Mouse (Mus musculus): ENCODE measurements at regions not wholly inside any gene's neighbourhood (a gene's known extent, or its start where the extent isn't known, plus 50 kb on each side); places are given as distances from the start of the nearest gene placed in this dataset.

- DNase-seq (ENCODE audit: low read depth, low spot score) = no peak
Measured at GRCm38 (mm10) chr4:152935484-152935883, 457.8 kb upstream of the Kcnab2 start.

- no peak for DNase-seq (ENCODE audit: low read depth, low spot score)
Measured at GRCm38 (mm10) chr4:152928422-152928985, 450.8 kb upstream of the Kcnab2 start.

GRCm38 (mm10) chr4:152920261-152920660 is 442.6 kb upstream of the Kcnab2 start:
- DNase-seq (ENCODE audit: low read depth, low spot score) = no peak

GRCm38 (mm10) chr4:152919851-152920250 is 442.2 kb upstream of the Kcnab2 start:
- no peak for DNase-seq (ENCODE audit: low read depth, low spot score)

GRCm38 (mm10) chr4:152916576-152916975 is 438.9 kb upstream of the Kcnab2 start:
- DNase-seq (ENCODE audit: low read depth, low spot score) = no peak

GRCm38 (mm10) chr4:152913497-152913896 is 435.8 kb upstream of the Kcnab2 start:
- DNase-seq (ENCODE audit: low read depth, low spot score) = no peak

- no peak for DNase-seq (ENCODE audit: low read depth, low spot score)
Measured at GRCm38 (mm10) chr4:152912846-152913245, 435.2 kb upstream of the Kcnab2 start.

GRCm38 (mm10) chr4:152908235-152908634 is 430.6 kb upstream of the Kcnab2 start:
- DNase-seq (ENCODE audit: low read depth, low spot score) = no peak

GRCm38 (mm10) chr4:152902851-152903250 is 425.2 kb upstream of the Kcnab2 start:
- DNase-seq (ENCODE audit: low read depth, low spot score) = no peak

- no peak for DNase-seq (ENCODE audit: low read depth, low spot score)
Measured at GRCm38 (mm10) chr4:152900049-152900448, 422.4 kb upstream of the Kcnab2 start.

- no peak for DNase-seq (ENCODE audit: low read depth, low spot score)
Measured at GRCm38 (mm10) chr4:152895076-152895475, 417.4 kb upstream of the Kcnab2 start.

- DNase-seq (ENCODE audit: low read depth, low spot score) = no peak
Measured at GRCm38 (mm10) chr4:152892997-152893396, 415.3 kb upstream of the Kcnab2 start.

- DNase-seq (ENCODE audit: low read depth, low spot score) = no peak
Measured at GRCm38 (mm10) chr4:152889211-152889610, 411.5 kb upstream of the Kcnab2 start.

GRCm38 (mm10) chr4:152888306-152888705 is 410.6 kb upstream of the Kcnab2 start:
- DNase-seq (ENCODE audit: low read depth, low spot score) = no peak

GRCm38 (mm10) chr4:152886773-152887172 is 409.1 kb upstream of the Kcnab2 start:
- DNase-seq (ENCODE audit: low read depth, low spot score) = no peak

GRCm38 (mm10) chr4:152881433-152881930 is 403.8 kb upstream of the Kcnab2 start:
- no peak for DNase-seq (ENCODE audit: low read depth, low spot score)

- no peak for DNase-seq (ENCODE audit: low read depth, low spot score)
Measured at GRCm38 (mm10) chr4:152880368-152880767, 402.7 kb upstream of the Kcnab2 start.

- DNase-seq (ENCODE audit: low read depth, low spot score) = no peak
Measured at GRCm38 (mm10) chr4:152878941-152879340, 401.3 kb upstream of the Kcnab2 start.

- DNase-seq (ENCODE audit: low read depth, low spot score) = no peak
Measured at GRCm38 (mm10) chr4:152878401-152878800, 400.7 kb upstream of the Kcnab2 start.

GRCm38 (mm10) chr4:152870046-152870445 is 392.4 kb upstream of the Kcnab2 start:
- DNase-seq (ENCODE audit: low read depth, low spot score) = no peak

GRCm38 (mm10) chr4:152865894-152866293 is 388.2 kb upstream of the Kcnab2 start:
- no peak for DNase-seq (ENCODE audit: low read depth, low spot score)

GRCm38 (mm10) chr4:152862818-152863614 is 385.3 kb upstream of the Kcnab2 start:
- DNase-seq (ENCODE audit: low read depth, low spot score) = no peak

- DNase-seq (ENCODE audit: low read depth, low spot score) = no peak
Measured at GRCm38 (mm10) chr4:152859161-152859560, 381.5 kb upstream of the Kcnab2 start.

Data from CD4-positive, CD25-positive, alpha-beta regulatory T cell, adult 2 months (primary cell).